Mouse (Mus musculus): ENCODE data around the gene Mef2d.
"Not testable (repeated sequence)": the region's sequence is repeated elsewhere in the genome, so short reads cannot be mapped to it uniquely, and the experiment has no call there.

The Mef2d gene

DNA sequence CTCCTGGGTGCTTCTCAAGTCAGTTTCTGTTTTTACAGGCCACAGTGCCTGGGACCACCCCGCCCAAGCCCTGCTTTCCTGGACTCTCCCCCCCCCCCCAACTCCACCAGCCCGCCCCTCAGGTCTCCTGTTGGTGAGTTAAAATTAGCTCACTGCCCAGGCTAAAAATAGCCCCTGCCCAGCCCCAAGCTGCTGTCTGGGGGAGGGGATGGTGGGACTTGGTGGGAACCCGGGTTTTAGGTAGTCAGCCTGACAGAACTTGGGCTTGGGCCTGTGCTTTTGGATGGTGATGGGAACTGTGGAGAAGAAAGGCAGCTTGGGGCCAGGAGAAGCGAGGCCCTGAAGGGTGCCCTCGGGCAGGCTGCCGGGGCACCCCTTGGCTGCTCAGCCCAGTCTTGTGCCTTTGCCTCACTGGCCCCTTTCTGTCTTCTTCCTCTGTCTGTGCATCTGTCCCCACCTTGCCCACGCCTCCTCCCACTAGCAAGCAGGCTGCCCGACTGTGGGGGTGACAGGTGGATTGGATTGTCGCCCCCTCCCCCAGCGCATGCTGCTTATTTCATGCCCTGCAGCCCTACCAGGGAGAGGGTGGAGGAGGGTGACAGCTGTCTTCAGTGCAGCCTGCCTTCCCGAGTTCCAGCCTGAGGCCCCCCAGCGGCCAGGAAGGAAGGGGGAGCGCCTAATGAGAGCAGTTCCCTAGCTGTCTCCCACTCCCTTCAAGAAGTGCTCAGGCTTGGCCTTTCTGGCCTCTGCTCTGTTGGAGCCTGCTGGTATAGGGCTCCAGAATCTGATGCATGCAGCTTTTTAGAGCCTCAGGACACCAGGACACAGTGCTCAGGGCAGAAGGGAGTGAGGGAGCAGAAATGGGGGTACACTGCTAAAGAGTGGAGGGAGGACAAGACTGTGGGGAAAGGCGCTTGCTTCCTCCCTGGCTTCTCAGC is 8.2 kb downstream of the Mef2d start:
- peak; percentile 32 for DNase-seq (ENCODE audit: low read depth, low spot score)

DNA sequence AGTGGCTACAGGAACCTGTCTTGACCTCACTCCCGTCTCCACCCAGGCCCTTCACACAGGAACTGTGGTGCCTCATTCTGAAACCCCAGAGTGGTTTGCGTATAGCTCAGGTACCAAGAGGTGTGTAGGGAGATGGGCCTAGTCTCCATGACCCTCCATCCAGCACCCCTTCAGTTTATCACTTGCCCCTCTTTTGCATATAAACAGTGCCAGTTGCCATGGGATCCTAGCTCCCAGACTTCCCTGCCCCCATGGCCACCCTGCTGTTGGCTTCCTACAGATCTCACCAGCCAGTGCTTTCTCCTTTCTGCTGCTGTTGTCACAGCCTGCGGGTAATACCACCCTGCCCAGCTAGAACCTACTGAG is 8.8 kb downstream of the Mef2d start:
- no peak for DNase-seq (ENCODE audit: low read depth, low spot score)

DNA sequence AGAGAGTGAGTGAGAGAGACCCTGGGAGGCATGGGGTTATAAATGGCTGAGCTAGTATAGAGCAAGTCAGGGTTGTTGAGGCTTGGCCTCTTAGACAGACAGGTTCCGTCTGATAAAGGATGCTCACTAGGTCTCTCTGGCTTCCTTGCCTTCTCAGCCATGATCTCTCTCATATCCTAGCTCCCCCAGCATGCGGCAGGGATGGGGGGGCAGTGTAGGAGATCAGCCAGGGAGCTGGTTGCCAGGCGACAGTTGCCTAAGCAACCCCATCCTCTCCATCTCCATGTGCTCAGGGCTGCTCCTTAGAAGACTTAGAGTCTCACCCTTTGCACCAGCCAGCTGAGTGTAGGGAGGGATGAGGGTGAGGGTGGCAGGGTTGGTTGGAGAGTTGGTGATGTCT is 9.9 kb downstream of the Mef2d start:
- no peak for DNase-seq (ENCODE audit: low read depth, low spot score)

DNA sequence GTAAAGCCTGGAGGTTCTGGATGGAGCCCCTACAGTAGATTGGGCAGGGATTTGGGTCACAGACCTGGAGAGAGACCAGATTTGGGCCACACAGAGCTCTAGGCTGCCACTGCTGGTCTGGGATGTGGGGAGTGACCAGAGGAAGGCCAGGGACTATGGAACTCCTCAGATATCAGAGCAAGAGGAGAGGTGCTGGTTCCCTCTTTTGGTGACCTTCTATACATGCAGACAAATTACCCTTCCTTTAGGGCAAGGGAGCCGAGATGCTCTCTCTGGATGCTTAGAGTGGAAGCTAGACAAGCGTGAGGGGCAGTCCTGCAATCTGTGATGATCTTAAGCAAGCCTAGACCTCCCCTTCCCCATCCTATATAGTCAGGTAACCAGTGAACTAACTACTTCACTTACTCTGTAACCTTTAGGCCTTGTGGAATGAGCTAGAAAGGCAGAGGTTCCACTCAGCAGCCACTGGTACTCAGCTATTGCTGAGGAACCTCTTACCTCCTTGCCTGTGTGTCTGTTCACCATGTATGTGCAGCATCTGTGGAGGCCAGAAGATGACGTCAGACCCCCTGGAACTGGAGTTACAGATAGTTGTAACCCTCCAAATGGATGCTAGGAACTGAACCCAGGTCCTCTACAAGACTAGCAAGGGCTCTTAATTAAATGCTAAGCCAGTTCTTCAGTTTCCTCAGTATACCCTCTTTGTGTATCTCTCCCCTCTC is 11.3 kb downstream of the Mef2d start:
- DNase-seq (ENCODE audit: low read depth, low spot score), result no peak

DNA sequence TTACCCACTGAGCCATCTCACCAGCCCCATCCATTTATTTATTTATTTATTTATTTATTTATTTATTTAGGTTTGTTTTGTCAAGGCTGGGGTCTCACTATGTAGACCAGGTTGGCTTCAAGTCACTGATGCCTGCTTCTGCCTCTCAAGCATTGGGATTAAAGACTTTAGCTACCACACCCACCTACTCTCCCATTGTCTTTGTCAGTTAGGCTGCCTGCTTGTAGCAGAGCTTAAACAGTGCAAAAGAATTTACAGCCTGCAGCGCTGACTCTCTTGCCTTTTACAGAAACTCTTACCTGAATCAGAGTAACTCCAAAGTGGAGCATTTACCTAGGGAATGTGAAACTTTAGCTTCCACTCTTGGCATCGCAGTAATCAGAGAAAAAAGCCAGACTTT is 12.1 kb downstream of the Mef2d start:
- peak; percentile 59 for DNase-seq (ENCODE audit: low read depth, low spot score)

DNA sequence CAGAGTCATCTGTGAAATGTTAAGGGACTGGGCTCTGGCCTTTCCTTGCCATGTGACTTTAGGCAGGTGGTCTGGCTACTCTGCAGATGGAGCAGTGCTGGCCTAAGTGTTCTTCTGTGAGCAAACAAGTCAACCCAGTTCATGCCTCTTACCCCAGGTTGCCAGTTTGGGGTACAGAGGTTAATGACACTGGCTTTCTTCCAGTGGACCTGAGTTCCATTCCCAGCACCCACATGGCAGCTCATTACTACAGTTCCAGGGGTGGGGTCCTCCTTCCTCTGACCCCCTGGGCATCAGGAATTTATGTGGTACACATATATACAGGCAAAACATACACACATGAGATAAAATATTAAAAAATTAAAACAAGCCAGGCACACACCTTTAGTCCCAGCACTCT is 14.6 kb downstream of the Mef2d start:
- DNase-seq (ENCODE audit: low read depth, low spot score), result no peak

DNA sequence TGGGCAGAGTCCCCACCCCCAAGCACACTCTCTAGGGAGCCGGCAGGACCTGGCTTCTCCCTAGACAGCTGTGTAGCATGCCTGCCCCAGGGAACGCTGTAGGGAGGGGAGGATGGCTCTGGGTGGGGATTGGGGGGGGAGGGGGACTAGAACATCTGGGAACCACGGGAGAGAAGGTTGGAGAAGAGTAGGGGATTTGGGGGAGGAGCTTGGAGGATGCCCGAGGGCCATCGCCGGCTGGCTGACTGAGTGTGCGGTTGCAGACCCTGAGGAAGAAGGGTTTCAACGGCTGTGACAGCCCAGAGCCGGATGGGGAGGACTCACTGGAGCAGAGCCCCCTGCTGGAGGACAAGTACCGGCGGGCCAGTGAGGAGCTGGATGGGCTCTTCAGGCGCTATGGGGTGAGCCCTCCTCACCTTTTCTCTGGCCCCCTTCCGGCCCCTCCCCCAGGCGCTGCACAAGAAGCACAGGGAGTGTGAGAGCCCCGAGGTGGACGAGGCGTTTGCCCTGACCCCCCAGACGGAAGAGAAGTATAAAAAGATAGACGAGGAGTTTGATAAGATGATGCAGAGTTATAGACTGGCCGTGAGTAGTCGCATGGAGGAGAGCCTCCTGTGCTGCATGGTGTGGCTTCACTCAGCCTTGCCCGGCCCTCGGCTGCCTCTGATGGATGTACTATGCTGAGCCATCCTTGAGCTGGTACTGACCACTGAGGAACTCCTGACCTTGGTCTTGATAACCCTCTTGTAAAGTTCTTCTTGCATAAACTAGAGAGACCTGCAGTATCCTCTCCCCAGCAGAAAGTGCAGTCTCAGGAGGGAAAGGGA is 15.8 kb downstream of the Mef2d start:
- peak; percentile 95 for DNase-seq (ENCODE audit: low read depth, low spot score)

DNA sequence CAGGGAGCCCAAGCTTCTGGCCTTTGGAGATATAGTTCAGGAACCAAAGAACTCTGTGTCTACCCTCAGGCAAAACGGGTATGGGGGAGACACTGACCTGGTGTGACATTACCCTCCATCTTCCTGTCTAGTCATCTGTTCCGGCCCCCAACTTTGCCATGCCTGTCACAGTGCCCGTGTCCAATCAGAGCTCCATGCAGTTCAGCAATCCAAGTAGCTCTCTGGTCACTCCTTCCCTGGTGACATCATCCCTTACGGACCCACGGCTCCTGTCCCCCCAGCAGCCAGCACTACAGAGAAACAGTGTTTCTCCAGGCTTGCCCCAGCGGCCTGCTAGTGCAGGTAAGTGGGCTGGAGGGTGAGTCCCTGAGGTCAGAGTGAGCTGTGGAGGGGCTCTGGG is 16.8 kb downstream of the Mef2d start:
- no peak for DNase-seq (ENCODE audit: low read depth, low spot score)

DNA sequence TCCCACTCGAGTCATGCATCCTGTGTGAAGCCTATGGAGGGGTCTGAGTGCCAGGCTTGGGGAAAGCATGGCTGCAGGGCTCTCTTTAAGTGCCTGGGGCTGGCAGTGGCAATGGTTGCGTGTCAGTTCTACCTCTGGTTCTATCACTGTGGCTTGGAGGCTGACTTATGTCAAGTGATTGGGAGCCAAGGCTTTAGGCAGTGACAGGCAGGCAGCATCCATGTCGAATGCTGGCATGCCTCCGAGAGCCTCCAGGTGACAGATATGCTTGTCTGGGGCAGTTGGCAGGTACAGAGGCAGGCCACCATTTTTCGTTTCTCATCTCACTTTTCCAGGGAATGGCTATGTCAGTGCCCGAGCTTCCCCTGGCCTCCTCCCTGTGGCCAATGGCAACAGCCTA is 18.7 kb downstream of the Mef2d start:
- no peak for DNase-seq (ENCODE audit: low read depth, low spot score)

DNA sequence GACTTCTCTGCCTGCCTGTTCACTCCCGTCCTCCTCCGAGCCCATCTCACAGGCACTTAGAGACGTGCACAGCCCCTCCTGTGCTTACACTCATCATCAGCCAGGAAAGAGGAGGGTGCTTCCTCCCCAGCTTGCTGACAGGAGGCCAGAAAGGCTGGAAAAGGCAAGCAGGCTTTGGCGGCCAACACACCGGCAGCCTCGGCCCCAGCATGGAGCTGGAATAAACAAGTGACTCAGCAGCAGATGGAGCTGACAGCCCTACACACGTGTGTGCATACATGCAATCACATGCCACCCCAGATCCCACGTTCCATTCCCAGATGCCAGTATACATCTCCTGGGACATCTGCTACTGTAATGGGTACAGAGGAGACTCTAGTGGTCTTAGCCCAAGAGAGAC is 20.1 kb downstream of the Mef2d start:
- no peak for DNase-seq (ENCODE audit: low read depth, low spot score)

DNA sequence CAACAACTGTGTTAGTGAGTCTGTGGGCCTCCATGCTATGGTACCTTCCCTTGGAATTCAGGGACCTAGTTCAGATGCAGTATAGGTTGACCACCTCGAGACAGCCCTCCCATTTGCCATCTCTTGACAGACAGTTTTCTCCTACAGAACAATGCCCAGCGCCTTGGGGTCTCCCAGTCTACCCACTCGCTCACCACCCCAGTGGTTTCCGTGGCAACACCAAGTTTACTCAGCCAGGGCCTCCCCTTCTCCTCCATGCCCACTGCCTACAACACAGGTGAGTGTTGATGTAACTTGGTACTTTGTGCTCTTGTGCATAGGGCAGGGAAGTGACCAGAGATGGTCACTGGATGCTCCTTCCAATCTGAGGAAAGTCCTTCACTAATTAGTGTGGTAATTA is 20.6 kb downstream of the Mef2d start:
- no peak for DNase-seq (ENCODE audit: low read depth, low spot score)

DNA sequence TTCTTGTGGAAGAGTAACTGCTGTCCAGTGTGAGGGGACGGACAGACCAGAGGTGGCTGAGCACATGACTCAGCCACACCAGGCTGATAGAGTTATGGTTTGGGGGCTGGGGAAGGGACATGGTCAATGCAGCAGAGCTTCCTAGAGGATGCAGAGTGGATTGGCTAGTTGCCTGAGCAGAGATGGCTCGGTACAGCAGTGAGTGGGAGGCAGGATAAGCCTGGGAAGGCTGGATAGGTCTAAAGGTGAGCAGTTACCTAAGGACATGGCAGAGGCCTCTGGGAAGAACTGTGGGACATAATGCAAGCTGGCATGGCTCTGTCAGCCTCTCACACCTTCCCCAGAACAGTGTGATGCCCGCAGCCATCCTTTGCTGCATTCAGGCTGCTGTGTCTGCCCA is 21.7 kb downstream of the Mef2d start:
- no peak for DNase-seq (ENCODE audit: low read depth, low spot score)

DNA sequence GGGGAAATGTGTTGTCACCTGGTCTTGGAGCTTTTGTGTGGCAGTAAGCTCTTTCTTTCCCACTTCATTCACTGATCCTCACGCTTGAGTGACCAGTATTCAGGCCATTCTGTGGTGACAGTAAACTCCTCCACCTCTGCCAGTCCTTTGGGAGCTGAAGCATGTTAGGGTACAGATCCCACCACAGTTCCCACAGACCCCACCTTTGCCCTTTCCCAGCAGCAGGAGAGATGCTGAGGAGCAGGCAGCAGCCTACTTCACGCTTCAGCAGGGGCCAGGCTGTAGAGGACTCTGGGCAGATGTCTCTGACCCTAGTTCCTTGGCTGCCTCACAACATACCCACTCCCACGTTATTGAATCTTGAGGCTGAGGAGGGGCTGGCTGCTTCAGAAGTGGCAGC is 22.1 kb downstream of the Mef2d start:
- DNase-seq (ENCODE audit: low read depth, low spot score), result no peak

DNA sequence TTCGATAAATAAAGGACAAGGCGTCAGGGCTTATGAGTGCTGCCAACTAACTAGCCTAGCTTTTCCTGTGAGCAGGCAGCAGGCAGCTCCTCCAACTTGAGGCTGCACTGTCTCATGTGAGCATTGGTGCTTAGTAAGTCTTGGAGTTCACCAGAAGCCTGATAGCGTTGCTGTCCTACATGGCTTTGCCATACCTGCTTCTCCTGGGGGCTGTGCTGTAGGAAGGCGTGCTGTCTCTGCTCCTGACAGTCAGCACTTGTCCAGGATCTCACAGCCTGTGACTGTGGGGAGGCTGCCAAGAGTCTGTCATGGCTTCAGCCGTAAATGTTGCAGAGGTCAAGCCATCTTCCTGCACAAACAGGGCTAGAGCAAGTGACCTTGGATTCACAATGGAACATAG is 23.9 kb downstream of the Mef2d start:
- DNase-seq (ENCODE audit: low read depth, low spot score), result no peak

DNA sequence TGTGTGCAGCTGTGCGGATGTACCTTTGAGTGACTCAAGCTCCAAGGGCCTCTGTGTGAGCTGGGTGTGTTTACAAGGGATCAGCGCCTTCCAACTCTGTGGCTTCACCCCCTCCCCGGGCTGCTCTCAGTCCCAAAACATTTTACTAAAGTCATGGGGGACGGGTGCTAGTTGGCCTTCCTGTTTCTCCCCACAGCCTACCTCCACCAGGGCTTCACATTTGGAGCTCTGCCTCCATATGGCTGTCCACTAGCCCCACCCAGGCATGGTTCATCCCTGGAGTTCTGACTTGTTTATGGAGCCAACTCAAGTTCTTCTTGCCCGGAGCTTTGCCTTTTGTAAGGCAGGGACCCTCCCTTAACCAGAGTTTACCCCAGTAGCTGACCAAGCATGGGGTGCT is 28.2 kb downstream of the Mef2d start:
- no peak for DNase-seq (ENCODE audit: low read depth, low spot score)

DNA sequence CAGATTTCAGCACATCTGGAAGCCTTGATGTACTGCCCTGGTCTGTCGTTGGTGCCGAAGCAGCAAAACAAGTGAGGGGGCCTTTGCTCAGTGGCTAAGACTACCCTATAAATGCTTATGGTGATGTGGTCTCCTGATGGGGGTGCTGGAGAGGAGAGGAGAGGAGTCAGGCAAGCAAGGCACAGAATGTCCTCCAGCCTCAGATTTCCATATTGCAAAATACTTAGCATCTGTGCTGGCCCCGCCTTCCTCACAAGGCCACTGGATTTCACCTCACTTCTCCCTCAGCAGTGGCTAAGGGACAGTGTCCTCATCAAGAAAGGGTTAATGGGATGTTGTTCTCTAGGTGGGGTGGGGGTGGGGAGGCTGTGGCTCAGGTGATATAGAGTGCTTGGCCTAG is 30.3 kb downstream of the Mef2d start:
- no peak for DNase-seq (ENCODE audit: low read depth, low spot score)

DNA sequence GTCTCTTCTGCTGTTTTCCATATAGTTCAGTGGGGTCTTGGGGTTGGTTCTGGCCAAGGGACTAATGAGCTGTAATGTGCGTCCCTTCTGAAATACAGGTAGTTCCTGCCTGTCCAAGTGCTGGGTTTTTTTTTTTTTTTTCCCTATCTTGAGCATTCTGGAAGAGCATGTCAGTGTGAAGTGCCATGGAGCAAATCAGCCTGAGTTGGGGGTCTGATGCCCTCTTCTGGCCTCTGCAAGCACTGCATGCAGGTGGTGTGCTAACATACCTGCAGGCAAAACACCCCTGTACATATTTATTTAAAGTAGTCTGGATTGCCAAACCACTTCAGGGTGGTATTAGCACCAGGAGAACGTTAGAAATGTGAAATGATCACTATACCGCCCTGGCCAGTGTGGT is 31.2 kb downstream of the Mef2d start:
- peak; percentile 74 for DNase-seq (ENCODE audit: low read depth, low spot score)

DNA sequence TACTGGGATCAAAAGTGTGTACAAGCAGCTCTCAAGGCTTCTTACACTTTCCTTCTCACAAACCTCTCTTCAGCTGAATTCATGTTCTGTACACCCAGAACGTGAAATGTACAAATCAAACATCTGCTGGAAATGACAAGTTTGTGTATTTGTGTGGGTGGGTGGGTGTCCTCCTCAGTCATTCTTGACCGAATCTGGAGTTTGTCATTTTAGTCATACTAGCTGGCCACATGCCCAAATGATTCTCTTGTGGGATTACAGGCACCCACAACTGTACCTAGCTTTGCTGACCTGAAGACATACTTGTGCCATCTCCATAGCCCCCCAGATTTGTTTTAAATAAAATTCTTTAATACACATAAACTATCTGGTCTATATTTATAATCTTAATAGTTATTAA is 32.7 kb downstream of the Mef2d start:
- no peak for DNase-seq (ENCODE audit: low read depth, low spot score)

DNA sequence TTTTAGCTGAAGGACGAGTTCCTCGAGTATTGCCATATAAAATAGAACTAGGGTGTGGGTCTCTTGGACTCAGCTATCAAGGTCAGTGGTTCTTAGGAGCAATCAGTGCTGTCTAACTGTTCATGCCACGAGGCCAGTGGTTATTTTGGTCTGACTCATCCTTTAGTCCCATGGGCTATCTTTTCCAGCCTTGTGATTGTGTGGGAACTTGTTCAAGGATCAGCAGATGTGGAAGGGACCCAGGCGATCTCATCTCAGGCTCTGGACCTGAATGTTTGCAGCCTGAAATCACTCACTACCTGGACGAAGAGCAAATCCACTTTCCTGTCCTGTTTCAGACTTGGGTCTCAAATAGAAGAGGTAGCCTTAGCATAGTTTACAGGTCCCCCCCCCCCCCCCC is 34.9 kb downstream of the Mef2d start:
- peak; percentile 37 for DNase-seq (ENCODE audit: low read depth, low spot score)

DNA sequence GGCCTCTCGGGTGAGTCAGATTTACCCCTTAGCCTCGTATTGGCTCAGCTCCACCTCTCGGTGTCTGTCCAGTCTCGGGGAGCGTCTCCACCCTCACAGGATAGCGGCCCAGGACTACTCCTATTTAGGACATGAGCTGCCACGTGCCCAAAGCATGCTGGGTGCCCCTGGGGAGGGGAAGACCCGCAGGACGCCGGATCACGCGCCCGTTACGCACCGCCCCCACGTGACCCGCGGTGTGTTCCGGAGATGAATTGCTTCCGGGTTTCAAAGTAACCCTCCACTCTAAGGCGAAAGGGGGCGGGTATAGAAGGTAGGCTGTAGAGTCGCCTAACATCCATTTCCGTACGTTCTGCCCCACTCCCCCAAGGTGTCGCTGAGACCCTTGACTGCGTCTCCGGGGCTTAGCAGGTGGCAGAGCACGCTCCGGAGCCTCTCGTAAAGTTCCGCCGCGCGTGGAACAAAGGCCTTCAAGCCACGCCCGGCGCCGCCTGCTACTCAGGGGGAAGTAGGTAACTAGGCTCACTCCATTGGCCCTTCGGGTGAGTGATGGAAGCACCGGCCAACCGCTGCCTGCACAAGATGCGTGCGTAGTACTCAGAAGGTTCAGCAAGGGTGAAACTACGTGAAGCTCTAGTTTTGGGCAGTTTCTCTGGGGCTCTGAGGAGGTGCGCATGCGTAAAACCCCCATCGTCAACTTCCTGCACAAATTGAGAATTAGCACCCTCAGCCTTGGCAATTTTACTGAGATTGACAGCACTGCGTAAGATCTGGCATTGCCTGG is 35.6 kb downstream of the Mef2d start:
- DNase-seq (ENCODE audit: low read depth, low spot score), result peak; percentile 100

DNA sequence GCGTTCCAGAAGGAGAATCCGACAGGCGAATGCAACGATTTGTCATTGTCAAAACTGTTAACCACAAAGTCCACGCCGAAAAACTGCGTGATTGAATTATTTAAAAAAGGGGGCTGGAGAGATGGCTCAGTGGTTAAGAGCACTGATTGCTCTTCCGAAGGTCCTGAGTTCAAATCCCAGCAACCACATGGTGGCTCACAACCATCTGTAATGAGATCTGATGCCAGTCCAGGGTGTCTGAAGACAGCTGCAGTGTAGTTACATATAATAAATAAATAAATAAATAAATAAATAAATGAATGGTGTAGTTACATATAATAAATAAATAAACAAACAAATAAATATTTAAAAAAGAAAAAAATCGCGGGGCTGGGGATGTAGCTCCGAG is 36.2 kb downstream of the Mef2d start:
- not testable (repeated sequence) for DNase-seq (ENCODE audit: low read depth, low spot score)

DNA sequence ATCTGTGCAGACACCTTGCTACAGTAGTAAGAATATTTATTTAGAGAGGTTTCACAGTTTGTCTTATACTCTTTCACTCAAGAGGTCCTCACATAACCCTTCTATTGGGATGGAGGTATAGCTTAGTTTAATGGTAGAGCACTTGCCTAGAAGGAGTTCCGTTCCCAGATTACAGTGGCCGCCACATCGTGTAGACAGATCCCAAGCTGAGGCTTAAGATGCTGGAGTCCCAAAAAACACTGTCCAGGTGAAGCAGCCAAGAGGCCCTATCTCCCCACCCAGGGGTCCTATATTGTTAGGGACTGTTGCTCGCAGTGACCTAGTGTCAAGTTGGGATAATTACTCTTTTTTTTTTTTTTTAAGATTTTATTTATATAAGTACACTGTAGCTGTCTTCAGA is 36.8 kb downstream of the Mef2d start:
- DNase-seq (ENCODE audit: low read depth, low spot score), result no peak

Data from ES-CJ7 (cell line).